Mouse (Mus musculus) CD4-positive, CD25-positive, alpha-beta regulatory T cell, adult 4 months (primary cell): ENCODE results near the gene Tldc1. TPM values are rescaled to one million over a fixed set of nuclear protein-coding genes. Genes with fewer than 3 reads are reported as not detected.

Source experiments
- ATAC-seq: one replicate; pipeline ENCODE4 v1.8.0; 2017
- polyA plus RNA-seq, 2 experiments: library from polyadenylated mRNA; unstranded; fragments of 100-300 nt; shearing (Covaris generic); gene quantifications; one replicate each; pipeline ENCODE4 v1.2.1; 2017

Gene Tldc1
- polyA plus RNA-seq, 2 experiments from 2014 or later, result 6.5 to 14.3 TPM

GRCm38 (mm10) chr8:119765311-119765710 lies 12.9 kb downstream of the Tldc1 start:
- no peak for ATAC-seq

GRCm38 (mm10) chr8:119762226-119763220 lies 15.7 kb downstream of the Tldc1 start:
- no peak for ATAC-seq

GRCm38 (mm10) chr8:119761692-119762091 lies 16.5 kb downstream of the Tldc1 start:
- no peak for ATAC-seq

GRCm38 (mm10) chr8:119756538-119756937 lies 21.7 kb downstream of the Tldc1 start:
- ATAC-seq, result no peak

- ATAC-seq, result peak; percentile 20
Observed at GRCm38 (mm10) chr8:119756147-119756461, 22.1 kb downstream of the Tldc1 start.

- peak; percentile 62 for ATAC-seq
Observed at GRCm38 (mm10) chr8:119755238-119756146, 22.7 kb downstream of the Tldc1 start.

GRCm38 (mm10) chr8:119744604-119745003 lies 33.6 kb downstream of the Tldc1 start:
- no peak for ATAC-seq

- no peak for ATAC-seq
Observed at GRCm38 (mm10) chr8:119743291-119744026, 34.8 kb downstream of the Tldc1 start.

GRCm38 (mm10) chr8:119742409-119742808 lies 35.8 kb downstream of the Tldc1 start:
- ATAC-seq, result no peak

- ATAC-seq, result no peak
Observed at GRCm38 (mm10) chr8:119740634-119741033, 37.6 kb downstream of the Tldc1 start.

GRCm38 (mm10) chr8:119738129-119738907 lies 39.9 kb downstream of the Tldc1 start:
- no peak for ATAC-seq

- no peak for ATAC-seq
Observed at GRCm38 (mm10) chr8:119737093-119737900, 40.9 kb downstream of the Tldc1 start.

- ATAC-seq, result no peak
Observed at GRCm38 (mm10) chr8:119736348-119736917, 41.8 kb downstream of the Tldc1 start.

- no peak for ATAC-seq
Observed at GRCm38 (mm10) chr8:119732072-119732471, 46.1 kb downstream of the Tldc1 start.

GRCm38 (mm10) chr8:119728351-119728895 lies 49.8 kb downstream of the Tldc1 start:
- ATAC-seq, result no peak

GRCm38 (mm10) chr8:119727093-119727492 lies 51.1 kb downstream of the Tldc1 start:
- ATAC-seq, result no peak

- no peak for ATAC-seq
Observed at GRCm38 (mm10) chr8:119724596-119724995, 53.6 kb downstream of the Tldc1 start.

GRCm38 (mm10) chr8:119723676-119724075 lies 54.5 kb downstream of the Tldc1 start:
- ATAC-seq, result no peak

GRCm38 (mm10) chr8:119722348-119722747 lies 55.9 kb downstream of the Tldc1 start:
- ATAC-seq, result no peak

- no peak for ATAC-seq
Observed at GRCm38 (mm10) chr8:119719011-119719501, 59.2 kb downstream of the Tldc1 start.
